Mouse (Mus musculus): Measurements from ENCODE around the gene Prkar2b.

The Prkar2b gene

GRCm38 (mm10) chr12:31924135-31924534 is 137.0 kb downstream of the Prkar2b start:
- DNase-seq (ENCODE audit: low spot score in 2 of 2) = no peak

- DNase-seq (ENCODE audit: low spot score in 2 of 2) = no peak
These were observed 140.4 kb downstream of the Prkar2b start for GRCm38 (mm10) chr12:31920464-31921405.

GRCm38 (mm10) chr12:31917245-31917644 is 143.9 kb downstream of the Prkar2b start:
- no peak for DNase-seq (ENCODE audit: low spot score in 2 of 2)

- DNase-seq (ENCODE audit: low spot score in 2 of 2) = no peak
These were observed 144.4 kb downstream of the Prkar2b start for GRCm38 (mm10) chr12:31916691-31917090.

- no peak for DNase-seq (ENCODE audit: low spot score in 2 of 2)
These were observed 147.5 kb downstream of the Prkar2b start for GRCm38 (mm10) chr12:31913614-31914013.

- no peak for DNase-seq (ENCODE audit: low spot score in 2 of 2)
These were observed 148.0 kb downstream of the Prkar2b start for GRCm38 (mm10) chr12:31912966-31913551.

Measured in frontal cortex, postnatal 25 days (tissue).